Mouse (Mus musculus): ENCODE data around the gene Cops7a. TPM values are rescaled to one million over a fixed set of nuclear protein-coding genes. Genes with fewer than 3 reads are reported as not detected.

Cops7a gene
- 10 to 100 TPM; 56.3 to 59.5 TPM for total RNA-seq (2023)

DNA sequence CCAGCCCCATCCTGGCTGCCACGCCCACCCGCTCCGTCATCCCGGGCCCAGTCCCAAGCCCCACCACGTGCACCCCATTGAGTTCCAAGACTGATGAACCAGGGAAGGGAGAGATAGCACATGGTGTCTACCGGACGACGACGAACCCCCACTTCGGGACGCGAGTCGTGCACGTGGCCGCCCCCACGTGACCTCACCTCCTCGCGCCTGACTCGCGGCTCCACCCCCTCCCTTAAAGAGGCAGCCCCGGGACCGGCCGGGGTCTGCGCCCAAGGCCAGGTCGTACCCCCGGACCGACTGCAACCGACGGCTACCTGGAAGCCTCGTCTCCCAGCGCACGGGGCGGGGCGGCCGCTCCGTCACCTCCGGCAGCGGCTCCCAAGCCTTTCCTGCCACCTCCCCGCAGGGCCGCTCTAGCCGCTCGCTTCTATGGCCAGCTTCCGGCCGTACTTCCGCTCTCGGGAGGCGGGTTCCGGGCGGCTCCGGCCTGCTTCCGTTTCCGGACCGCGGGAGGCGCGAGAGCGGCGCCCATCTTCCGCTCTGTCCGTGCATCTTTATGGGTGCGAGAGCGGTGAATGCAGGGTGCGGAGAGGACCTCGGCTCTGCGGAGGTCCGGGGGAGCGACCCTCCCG is at the start of gene Cops7a:
TSS of gene Cops7a (minus strand) at position 451 of the 632 bp plus-strand sequence.

DNA sequence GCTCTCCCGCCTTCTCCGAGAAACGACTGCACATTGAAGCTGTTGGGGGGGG is 43.6 kb upstream of the Cops7a start, which contains the start of gene Zfp384:
TSS of gene Zfp384 (plus strand) at position 17 of the 52 bp plus-strand sequence.

GRCm38 (mm10) chr6:124996551-124997501 is 31.5 kb upstream of the Cops7a start, which contains the start of gene Pianp:
TSS of gene Pianp (plus strand) at chr6:124996694.

GRCm38 (mm10) chr6:124930754-124931524 is 34.4 kb downstream of the Cops7a start, which contains the start of gene Mlf2:
TSS of gene Mlf2 (plus strand) at chr6:124931386.

GRCm38 (mm10) chr6:124919695-124920317 is 45.5 kb downstream of the Cops7a start, which contains the start of gene Ptms:
TSS of gene Ptms (minus strand) at chr6:124920103.

GRCm38 (mm10) chr6:124911533-124912218 is 53.7 kb downstream of the Cops7a start, which contains the start of gene Lag3:
TSS of gene Lag3 (minus strand) at chr6:124911705.

Other genes with a start within 250 kb of the Cops7a start
- 100 to 1,000 TPM; 669 to 751 TPM for gene Ptpn6, start 226.8 kb downstream of the Cops7a start, total RNA-seq (2023)
- gene Grcc10, start 224.2 kb downstream of the Cops7a start, total RNA-seq (2023): 100 to 1,000 TPM; 246 to 277 TPM
- not detected for gene Gm45234, start 209.5 kb downstream of the Cops7a start, total RNA-seq (2023)
- gene Atn1, start 209.0 kb downstream of the Cops7a start, total RNA-seq (2023): 10 to 100 TPM; 25.7 to 42.9 TPM
- 1 to 10 TPM in 1 of 2 experiments, under 1 TPM in 1; 0.95 to 1.9 TPM for gene Eno2, start 195.9 kb downstream of the Cops7a start, total RNA-seq (2023)
- 1 to 10 TPM; 3.1 to 7.8 TPM for gene Lrrc23, start 185.8 kb downstream of the Cops7a start, total RNA-seq (2023)
- gene Spsb2, start 156.9 kb downstream of the Cops7a start, total RNA-seq (2023): 1 to 10 TPM; 7.1 to 8.9 TPM
- gene Tpi1, start 151.2 kb downstream of the Cops7a start, total RNA-seq (2023): 10 to 100 TPM; 54.5 to 58.7 TPM
- 10 to 100 TPM; 84.4 to 95.0 TPM for gene Usp5, start 136.1 kb downstream of the Cops7a start, total RNA-seq (2023)
- gene Cdca3, start 136.0 kb downstream of the Cops7a start, total RNA-seq (2023): 1 to 10 TPM; 1.8 to 4.2 TPM
- under 1 TPM in 1 of 2 experiments, not detected in 1; 0.30 TPM for gene Gnb3, start 125.3 kb downstream of the Cops7a start, total RNA-seq (2023)
- gene P3h3, start 107.8 kb downstream of the Cops7a start, total RNA-seq (2023): not detected
- gene Gpr162, start 101.6 kb downstream of the Cops7a start, total RNA-seq (2023): under 1 TPM; 0.15 to 0.47 TPM
- gene Cd4, start 77.3 kb downstream of the Cops7a start, total RNA-seq (2023): under 1 TPM; 0.36 to 0.61 TPM
- gene Lag3, start 53.8 kb downstream of the Cops7a start, total RNA-seq (2023): under 1 TPM; 0.27 to 0.44 TPM
- 10 to 100 TPM; 40.0 to 57.1 TPM for gene Ptms, start 45.4 kb downstream of the Cops7a start, total RNA-seq (2023)
- 100 to 1,000 TPM; 103 to 117 TPM for gene Mlf2, start 34.2 kb downstream of the Cops7a start, total RNA-seq (2023)
- gene Pianp, start 31.2 kb upstream of the Cops7a start, total RNA-seq (2023): under 1 TPM; 0.27 to 0.55 TPM
- gene Zfp384, start 43.6 kb upstream of the Cops7a start, total RNA-seq (2023): 100 to 1,000 TPM in 1 of 2 experiments, 10 to 100 TPM in 1; 96.6 to 114 TPM
- 100 to 1,000 TPM in 1 of 2 experiments, 10 to 100 TPM in 1; 97.1 to 108 TPM for gene Ing4, start 74.2 kb upstream of the Cops7a start, total RNA-seq (2023)
- gene Acrbp, start 84.2 kb upstream of the Cops7a start, total RNA-seq (2023): 10 to 100 TPM; 19.3 to 21.8 TPM
- 10 to 100 TPM; 20.3 to 22.2 TPM for gene Lpar5, start 102.4 kb upstream of the Cops7a start, total RNA-seq (2023)
- gene Chd4, start 130.4 kb upstream of the Cops7a start, total RNA-seq (2023): 100 to 1,000 TPM; 359 to 376 TPM
- gene Nop2, start 166.4 kb upstream of the Cops7a start, total RNA-seq (2023): 10 to 100 TPM; 36.5 to 40.2 TPM
- gene Iffo1, start 179.7 kb upstream of the Cops7a start, total RNA-seq (2023): 10 to 100 TPM; 40.3 to 48.0 TPM
- 100 to 1,000 TPM; 404 to 406 TPM for gene Gapdh, start 200.9 kb upstream of the Cops7a start, total RNA-seq (2023)
- gene Ncapd2, start 226.2 kb upstream of the Cops7a start, total RNA-seq (2023): 10 to 100 TPM; 48.4 to 60.1 TPM
- 10 to 100 TPM; 31.0 to 32.7 TPM for gene Mrpl51, start 226.3 kb upstream of the Cops7a start, total RNA-seq (2023)

All from B cell, adult 67 days (primary cell).